Mouse (Mus musculus) brain, embryonic 14.5 days (tissue): ENCODE measurements around the gene Entr1.

Experiments used
- CTCF ChIP-seq: fragments of 200-500 bp; IDR thresholded peaks from 2 replicates; pipeline ENCODE4 v1.5.1; 2012; ENCODE audit warnings: inconsistent platforms, mild to moderate bottlenecking, moderate library complexity, borderline replicate concordance; ENCODE audit not compliant: insufficient read depth, insufficient read length; ENCODE audit errors: extremely low read depth
- POLR2A ChIP-seq: fragments of 200-500 bp; IDR thresholded peaks from 2 replicates; pipeline ENCODE4 v1.6.1; 2012; ENCODE audit warnings: mild to moderate bottlenecking, inconsistent platforms, borderline replicate concordance; ENCODE audit not compliant: poor library complexity, insufficient read depth, insufficient read length, severe bottlenecking; ENCODE audit errors: extremely low read depth

GRCm38 (mm10) chr2:26400296-26400695 is 11.2 kb upstream of the Entr1 start:
- TF ChIP-seq POLR2A (no peak), CTCF (no peak)
